Mouse (Mus musculus) erythroblast, embryonic 14.5 days (primary cell): Measurements from ENCODE around the gene Arpp21.

Experiments used
- GATA1 ChIP-seq: IDR thresholded peaks from 2 replicates; pipeline ENCODE4 v1.6.1; 2012; ENCODE audit warnings: low read length, inconsistent platforms, mixed read lengths
- TAL1 ChIP-seq: IDR thresholded peaks from 3 replicates; pipeline ENCODE4 v1.6.1; 2012; ENCODE audit warnings: low read length, inconsistent platforms, mixed read lengths

- no peak for TF ChIP-seq TAL1
- TF ChIP-seq GATA1, result no peak
These were observed 11.4 kb upstream of the Arpp21 start for GRCm38 (mm10) chr9:112247183-112247582.
